Mouse (Mus musculus) CH12.LX (cell line): ENCODE measurements at regions not wholly inside any gene's neighbourhood (a gene's known extent, or its start where the extent isn't known, plus 50 kb on each side); places are given as distances from the start of the nearest gene placed in this dataset.

Experiments
- DNase-seq: peaks from one replicate; pipeline ENCODE4 v3.0.0-alpha.2; 2013; ENCODE audit errors: extremely low read depth
- H3K27ac ChIP-seq: 2 replicates; pipeline ENCODE4 v1.5.1; 2012; ENCODE audit warnings: low read depth, mild to moderate bottlenecking, control low read depth, moderate library complexity; ENCODE audit not compliant: insufficient read depth
- H3K27me3 ChIP-seq: replicated peaks from 2 replicates; pipeline ENCODE3; 2012; ENCODE audit warnings: inconsistent platforms
- H3K36me3 ChIP-seq, 2 experiments: replicated peaks in 1 of 2; 2 replicates each; pipeline versions ENCODE3 to v1.6.1; 2012; ENCODE audit warnings: inconsistent platforms in 1 of 2, low read length in 1 of 2, mild to moderate bottlenecking in 1 of 2, mixed read lengths in 1 of 2, moderate library complexity in 1 of 2; ENCODE audit not compliant: control insufficient read depth in 1 of 2, insufficient read depth in 1 of 2
- H3K4me1 ChIP-seq, 2 experiments: 2 replicates each; pipeline ENCODE4 v1.6.1; 2012; ENCODE audit warnings: inconsistent platforms in 1 of 2, moderate library complexity in 1 of 2; ENCODE audit not compliant: insufficient read depth in 2 of 2, control insufficient read depth in 1 of 2
- H3K4me2 ChIP-seq: 2 replicates; pipeline ENCODE4 v1.6.1; 2012; ENCODE audit warnings: low read depth, mild to moderate bottlenecking, control low read depth; ENCODE audit not compliant: poor library complexity, insufficient read depth, severe bottlenecking
- H3K4me3 ChIP-seq, 3 experiments: fragments of 150-350 bp in 1 of 3; sonication (generic) in 1 of 3; replicated peaks in 1 of 3; 2 replicates each; pipeline versions ENCODE3 to v1.5.1; 2011 to 2012; ENCODE audit warnings: low read depth in 2 of 3, low read length in 2 of 3, mild to moderate bottlenecking in 2 of 3, moderate library complexity in 2 of 3, control low read depth in 1 of 3, improper control_type of control experiment in 1 of 3, inconsistent platforms in 1 of 3, mixed read lengths in 1 of 3; ENCODE audit not compliant: poor library complexity in 1 of 3
- H3K79me2 ChIP-seq: replicated peaks from 2 replicates; pipeline ENCODE4 v1.6.1; 2012; ENCODE audit warnings: mild to moderate bottlenecking, moderate library complexity; ENCODE audit not compliant: control insufficient read depth, poor library complexity, insufficient read depth, severe bottlenecking; ENCODE audit errors: extremely low read depth
- H3K9ac ChIP-seq: 2 replicates; pipeline ENCODE4 v1.6.1; 2012; ENCODE audit warnings: low read depth, mild to moderate bottlenecking, control low read depth, moderate library complexity; ENCODE audit not compliant: insufficient read depth
- H3K9me3 ChIP-seq: replicated peaks from 2 replicates; pipeline ENCODE3; 2012; ENCODE audit warnings: low read length, inconsistent platforms, mixed read lengths
- BHLHE40 ChIP-seq: IDR thresholded peaks from 2 replicates; pipeline ENCODE4 v1.6.1; 2011; ENCODE audit warnings: mild to moderate bottlenecking, low read depth, low read length, improper control_type of control experiment
- CHD2 ChIP-seq: IDR thresholded peaks from 2 replicates; pipeline ENCODE4 v1.6.1; 2011; ENCODE audit warnings: low read length, improper control_type of control experiment
- ELF1 ChIP-seq: IDR thresholded peaks from 2 replicates; pipeline ENCODE4 v1.6.1; 2014; ENCODE audit warnings: low read depth, mild to moderate bottlenecking, inconsistent platforms, low read length, improper control_type of control experiment
- EP300 ChIP-seq: IDR thresholded peaks from 2 replicates; pipeline ENCODE4 v1.6.1; 2011; ENCODE audit warnings: low read length, improper control_type of control experiment
- ETS1 ChIP-seq: conservative IDR thresholded peaks from 2 replicates; pipeline ENCODE4 v1.6.1; 2012; ENCODE audit warnings: low read depth, mild to moderate bottlenecking, inconsistent platforms, low read length, improper control_type of control experiment, moderate library complexity
- HCFC1 ChIP-seq: IDR thresholded peaks from 2 replicates; pipeline ENCODE4 v1.6.1; 2012; ENCODE audit warnings: low read depth, mild to moderate bottlenecking, inconsistent platforms, low read length, improper control_type of control experiment
- IRF4 ChIP-seq: IDR thresholded peaks from 2 replicates; pipeline ENCODE4 v1.6.1; 2014; ENCODE audit warnings: low read depth, mild to moderate bottlenecking, inconsistent platforms, low read length, improper control_type of control experiment
- JUND ChIP-seq: conservative IDR thresholded peaks from 2 replicates; pipeline ENCODE4 v1.6.1; 2011; ENCODE audit warnings: low read depth, low read length, improper control_type of control experiment
- MAFK ChIP-seq: IDR thresholded peaks from 2 replicates; pipeline ENCODE4 v1.6.1; 2011; ENCODE audit warnings: low read length, improper control_type of control experiment; ENCODE audit not compliant: insufficient replicate concordance
- MAX ChIP-seq: IDR thresholded peaks from 2 replicates; pipeline ENCODE4 v1.6.1; 2011; ENCODE audit warnings: low read length, improper control_type of control experiment
- MAZ ChIP-seq: IDR thresholded peaks from 2 replicates; pipeline ENCODE4 v1.6.1; 2012; ENCODE audit warnings: low read depth, mild to moderate bottlenecking, inconsistent platforms, low read length, improper control_type of control experiment, moderate library complexity
- MEF2A ChIP-seq: IDR thresholded peaks from 2 replicates; pipeline ENCODE4 v1.6.1; 2014; ENCODE audit warnings: low read depth, mild to moderate bottlenecking, inconsistent platforms, low read length, improper control_type of control experiment, borderline replicate concordance
- MYC ChIP-seq: IDR thresholded peaks from 2 replicates; pipeline ENCODE4 v1.6.1; 2011; ENCODE audit warnings: low read depth, mild to moderate bottlenecking, improper control_type of control experiment, low read length
- PAX5 ChIP-seq: IDR thresholded peaks from 2 replicates; pipeline ENCODE4 v1.6.1; 2012; ENCODE audit warnings: low read length, inconsistent platforms, mixed read lengths
- POLR2AphosphoS2 ChIP-seq: IDR thresholded peaks from 2 replicates; pipeline ENCODE4 v1.6.1; 2011; ENCODE audit warnings: low read depth, low read length, improper control_type of control experiment
- RAD21 ChIP-seq: IDR thresholded peaks from 2 replicates; pipeline ENCODE4 v1.6.1; 2011; ENCODE audit warnings: low read depth, mild to moderate bottlenecking, low read length, improper control_type of control experiment, moderate library complexity
- SIN3A ChIP-seq: IDR thresholded peaks from 2 replicates; pipeline ENCODE4 v1.6.1; 2012; ENCODE audit warnings: low read length, improper control_type of control experiment, inconsistent platforms
- SMC3 ChIP-seq: IDR thresholded peaks from 2 replicates; pipeline ENCODE4 v1.6.1; 2011; ENCODE audit warnings: low read depth, low read length, improper control_type of control experiment
- TBP ChIP-seq: conservative IDR thresholded peaks from 2 replicates; pipeline ENCODE4 v1.6.1; 2011; ENCODE audit warnings: low read depth, low read length, improper control_type of control experiment
- TCF12 ChIP-seq: IDR thresholded peaks from 2 replicates; pipeline ENCODE4 v1.6.1; 2014; ENCODE audit warnings: low read depth, mild to moderate bottlenecking, inconsistent platforms, low read length, improper control_type of control experiment
- UBTF ChIP-seq: IDR thresholded peaks from 2 replicates; pipeline ENCODE4 v1.6.1; 2012; ENCODE audit warnings: low read depth, mild to moderate bottlenecking, inconsistent platforms, low read length, improper control_type of control experiment, moderate library complexity
- USF1 ChIP-seq: IDR thresholded peaks from 2 replicates; pipeline ENCODE4 v1.6.1; 2014; ENCODE audit warnings: low read depth, mild to moderate bottlenecking, inconsistent platforms, low read length, improper control_type of control experiment
- ZC3H11A ChIP-seq: IDR thresholded peaks from 2 replicates; pipeline ENCODE4 v1.6.1; 2012; ENCODE audit warnings: low read depth, mild to moderate bottlenecking, inconsistent platforms, low read length, improper control_type of control experiment
- ZKSCAN1 ChIP-seq: IDR thresholded peaks from 2 replicates; pipeline ENCODE4 v1.6.1; 2012; ENCODE audit warnings: low read depth, inconsistent platforms, low read length, improper control_type of control experiment, borderline replicate concordance
- ZMIZ1 ChIP-seq: IDR thresholded peaks from 2 replicates; pipeline ENCODE4 v1.6.1; 2012; ENCODE audit warnings: low read depth, mild to moderate bottlenecking, inconsistent platforms, low read length, improper control_type of control experiment
- dilution Hi-C: fragments of 300-500 bp; cut with MboI; formaldehyde crosslinking; loops from 2 replicates; pipeline ENCODE4 v1.14.3; 2020; ENCODE audit warnings: low sequenced_read_pairs; ENCODE audit not compliant: extremely low pct_unique_long_range_greater_than_20kb, extremely low pct_ligation_motif_present
- in situ Hi-C: fragments of 300-500 bp; cut with MboI; formaldehyde crosslinking; loops from 3 replicates; pipeline ENCODE4 v1.14.3; 2019; ENCODE audit warnings: low sequenced_read_pairs, low pct_ligation_motif_present, low pct_unique_long_range_greater_than_20kb, mixed read lengths

DNA sequence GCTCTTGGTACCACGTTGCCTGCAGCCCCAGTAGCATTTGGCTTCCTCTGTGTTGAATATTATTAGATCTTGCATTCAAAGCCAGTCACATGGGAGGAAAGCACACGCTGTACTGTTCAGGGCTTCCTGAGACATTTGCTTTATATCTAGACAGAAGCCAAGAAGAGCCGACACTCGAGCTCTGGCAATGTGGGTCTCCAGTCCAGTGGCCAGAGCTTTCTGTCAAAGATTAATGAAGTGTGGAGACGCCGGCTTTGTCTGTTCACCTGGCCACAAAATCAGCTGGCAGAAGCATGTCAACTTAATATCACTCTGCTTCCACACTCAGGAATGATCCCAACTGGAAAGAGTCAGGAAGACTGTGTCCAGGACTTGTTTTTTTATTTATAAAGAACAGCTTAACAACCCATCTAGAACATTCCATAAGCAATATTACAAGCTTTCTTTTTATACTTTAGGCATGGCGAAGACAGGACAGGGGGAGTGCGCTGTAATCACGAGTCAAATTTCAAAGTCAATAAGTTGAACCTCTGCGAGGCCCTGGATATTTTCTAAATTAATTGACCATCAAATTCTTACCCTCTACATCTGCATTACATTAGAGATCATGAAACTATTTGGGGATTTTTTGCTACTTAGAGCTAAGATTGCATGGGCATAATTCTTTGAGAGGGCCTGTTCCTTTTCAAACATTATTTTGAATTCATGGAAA lies 214.3 kb upstream of the F930015N05Rik start:
- Histone ChIP-seq H3K79me2 (no peaks in the 10 kb centered on the region), H3K36me3 (no peaks in the 10 kb centered on the region), H3K9me3 (no peaks in the 10 kb centered on the region), H3K4me3 (no peak overlapping the region), H3K27ac (no peak overlapping the region), H3K4me1 (peaks cover 0 to 5% of the 10 kb centered on the region in 2 experiments; a peak in 1 of 4 replicates), H3K4me2 (no peak overlapping the region), H3K27me3 (no peaks in the 10 kb centered on the region), H3K9ac (no peak overlapping the region)
- no peak for TF ChIP-seq IRF4
- TF ChIP-seq SMC3, result no peak
- no peak for TF ChIP-seq UBTF
- TF ChIP-seq CHD2, result no peak
- no peak for TF ChIP-seq USF1
- no peak for TF ChIP-seq ZMIZ1
- no peak for TF ChIP-seq EP300
- TF ChIP-seq POLR2AphosphoS2, result no peak
- no peak for TF ChIP-seq ELF1
- TF ChIP-seq MAX, result no peak
- no peak for TF ChIP-seq RAD21
- DNase-seq, result no peak
- dilution Hi-C loops (no loop called here), in situ Hi-C loops (no loop called here)

DNA sequence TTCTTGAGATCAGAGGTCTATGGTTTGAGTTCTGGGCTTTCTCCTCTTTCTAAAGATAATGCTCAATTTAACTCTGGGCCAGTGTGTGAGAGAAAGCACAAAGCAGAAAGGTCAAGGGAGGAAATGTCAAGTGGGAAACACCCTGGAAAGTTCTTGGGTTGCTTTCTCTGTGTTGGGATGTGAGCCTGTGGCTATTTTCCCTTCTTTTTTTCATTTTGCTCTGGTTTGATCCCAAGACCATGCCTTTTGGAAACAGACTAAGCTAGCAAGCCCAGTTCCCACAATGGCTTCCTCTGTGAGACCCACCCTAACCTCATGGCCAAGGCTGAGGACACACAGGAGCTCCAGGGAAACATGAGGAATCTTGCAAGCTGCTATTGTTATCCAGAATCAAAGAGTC lies 216.4 kb upstream of the F930015N05Rik start:
- dilution Hi-C loops (no loop called here), in situ Hi-C loops (no loop called here)
- Histone ChIP-seq H3K4me3 (no peak overlapping the region), H3K27me3 (no peaks in the 10 kb centered on the region), H3K27ac (no peak overlapping the region), H3K36me3 (no peaks in the 10 kb centered on the region), H3K4me1 (peaks cover 0 to 5% of the 10 kb centered on the region in 2 experiments; a peak in 1 of 4 replicates), H3K9ac (no peak overlapping the region), H3K9me3 (no peaks in the 10 kb centered on the region), H3K4me2 (no peak overlapping the region), H3K79me2 (no peaks in the 10 kb centered on the region)
- DNase-seq, result no peak
- no peak for TF ChIP-seq MAFK
- TF ChIP-seq TCF12, result no peak
- TF ChIP-seq MYC, result no peak

DNA sequence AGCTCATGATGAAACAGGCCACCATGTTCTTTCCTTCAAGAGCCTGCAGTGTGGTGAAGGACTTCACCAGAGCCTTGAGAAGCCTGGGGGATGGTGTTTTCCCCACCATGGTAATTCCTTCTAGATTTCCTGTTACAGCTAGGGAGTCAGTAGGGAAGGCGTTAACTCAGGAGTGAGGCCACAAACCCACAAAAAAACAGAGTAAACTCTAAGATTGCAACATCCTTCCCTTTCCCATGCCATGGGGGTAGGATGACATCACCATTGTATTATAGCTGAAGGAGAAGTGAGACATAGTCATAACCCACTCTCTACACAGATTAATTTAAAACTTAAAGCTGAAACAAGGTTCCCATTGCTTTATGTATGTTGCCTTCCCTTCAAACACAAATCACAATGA lies 218.7 kb upstream of the F930015N05Rik start:
- no peak overlapping the region for H3K9ac ChIP-seq
- no peak overlapping the region for H3K27ac ChIP-seq
- dilution Hi-C loops, result no loop called here
- no peak for DNase-seq
- H3K36me3 ChIP-seq, result no peaks in the 10 kb centered on the region
- H3K27me3 ChIP-seq, result no peaks in the 10 kb centered on the region
- no peaks in the 10 kb centered on the region for H3K79me2 ChIP-seq
- no peak overlapping the region for H3K4me3 ChIP-seq
- in situ Hi-C loops, result no loop called here
- H3K4me1 ChIP-seq, result peaks cover 0 to 5% of the 10 kb centered on the region in 2 experiments; a peak in 1 of 4 replicates
- H3K9me3 ChIP-seq, result no peaks in the 10 kb centered on the region
- H3K4me2 ChIP-seq, result no peak overlapping the region
- TF ChIP-seq TBP (no peak), SMC3 (no peak), BHLHE40 (no peak), MEF2A (no peak), USF1 (no peak), EP300 (no peak), MAZ (no peak), ZMIZ1 (no peak), JUND (no peak), ZKSCAN1 (no peak), IRF4 (no peak), ETS1 (no peak), SIN3A (no peak), HCFC1 (no peak), PAX5 (no peak), CHD2 (no peak), ZC3H11A (no peak)
